Mouse (Mus musculus) stomach, embryonic 14.5 days (tissue): ENCODE measurements at regions not wholly inside any gene's neighbourhood (a gene's known extent, or its start where the extent isn't known, plus 50 kb on each side); places are given as distances from the start of the nearest gene placed in this dataset.

ENCODE experiments used
- ATAC-seq: fragments of 200-750 bp; cut with Nextera tagmentation; 2 replicates; pipeline ENCODE4 v1.8.0; 2017; ENCODE audit warnings: low read depth, moderate TSS enrichment; ENCODE audit not compliant: insufficient number of reproducible peaks, insufficient read depth, low FRiP score
- H3K27ac ChIP-seq: fragments of 300-500 bp; sonication (generic); 2 replicates; pipeline ENCODE4 v1.5.1; 2014; ENCODE audit warnings: mild to moderate bottlenecking, low read length, moderate library complexity, mixed read lengths
- H3K27me3 ChIP-seq: fragments of 300-500 bp; sonication (generic); 2 replicates; pipeline ENCODE4 v1.6.1; 2014; ENCODE audit warnings: low read length, control low read depth, mixed read lengths; ENCODE audit not compliant: control insufficient read depth, insufficient read depth
- H3K36me3 ChIP-seq: fragments of 300-500 bp; sonication (generic); 2 replicates; pipeline ENCODE4 v1.6.1; 2014; ENCODE audit warnings: mild to moderate bottlenecking, control low read depth, low read length, moderate library complexity, mixed read lengths; ENCODE audit not compliant: control insufficient read depth, insufficient read depth
- H3K4me1 ChIP-seq: fragments of 300-500 bp; sonication (generic); 2 replicates; pipeline ENCODE4 v1.6.1; 2014; ENCODE audit warnings: low read length, control low read depth, mixed read lengths; ENCODE audit not compliant: control insufficient read depth, insufficient read depth
- H3K4me2 ChIP-seq: fragments of 300-500 bp; sonication (generic); replicated peaks from 2 replicates; pipeline ENCODE4 v1.6.1; 2014; ENCODE audit warnings: low read depth, low read length, control low read depth
- H3K4me3 ChIP-seq: fragments of 300-500 bp; sonication (generic); 2 replicates; pipeline ENCODE4 v1.5.1; 2014; ENCODE audit warnings: low read depth, low read length, control low read depth
- H3K9ac ChIP-seq: fragments of 300-500 bp; sonication (generic); replicated peaks from 2 replicates; pipeline ENCODE4 v1.6.1; 2014; ENCODE audit warnings: low read depth, mild to moderate bottlenecking, control low read depth, low read length, moderate library complexity, mixed read lengths
- H3K9me3 ChIP-seq: fragments of 300-500 bp; sonication (generic); 2 replicates; pipeline ENCODE4 v1.6.1; 2016; ENCODE audit warnings: low read depth, low read length, control low read depth; ENCODE audit not compliant: control insufficient read depth
- WGBS: fragments of 180-500 bp; shearing (Covaris S2); extraction: QIAGEN DNeasy Blood & Tissue Kit; methylation state at CpG from one replicate; pipeline ENCODE4 v1.1.7; 2014; 5-methylcytosine and 5-hydroxymethylcytosine counted together

- Histone ChIP-seq H3K36me3 (no peaks in the 10 kb centered on the region), H3K27ac (no peak overlapping the region; the same call in 1 of the 2 replicates), H3K9me3 (no peaks in the 10 kb centered on the region), H3K9ac (no peak overlapping the region), H3K4me3 (no peak overlapping the region), H3K27me3 (no peaks in the 10 kb centered on the region), H3K4me1 (peaks cover 42% of the 10 kb centered on the region), H3K4me2 (no peak overlapping the region)
- ATAC-seq, result no peak
- 58% methylated on average over 10 of the region's 10 CpGs for WGBS
Measured at GRCm38 (mm10) chr14:76625589-76626368, 69.1 kb upstream of the Serp2 start.

- ATAC-seq, result no peak
- no peaks in the 10 kb centered on the region for H3K27me3 ChIP-seq
- H3K27ac ChIP-seq, result no peak overlapping the region
- 60% methylated on average over 7 of the region's 7 CpGs for WGBS
- no peak overlapping the region for H3K9ac ChIP-seq
- no peak overlapping the region for H3K4me3 ChIP-seq
- no peaks in the 10 kb centered on the region for H3K9me3 ChIP-seq
- no peaks in the 10 kb centered on the region for H3K36me3 ChIP-seq
- H3K4me1 ChIP-seq, result peaks cover 38% of the 10 kb centered on the region
- no peak overlapping the region for H3K4me2 ChIP-seq
Measured at GRCm38 (mm10) chr14:76624626-76625378, 68.1 kb upstream of the Serp2 start.

- WGBS, result 22% methylated on average over 10 of the region's 10 CpGs
- Histone ChIP-seq H3K27ac (peak overlapping the region; percentile 76; the same call in 1 of the 2 replicates), H3K36me3 (no peaks in the 10 kb centered on the region), H3K9me3 (no peaks in the 10 kb centered on the region), H3K4me1 (peaks cover 39% of the 10 kb centered on the region), H3K4me3 (no peak overlapping the region), H3K27me3 (no peaks in the 10 kb centered on the region), H3K4me2 (no peak overlapping the region), H3K9ac (no peak overlapping the region)
- ATAC-seq, result no peak
Measured at GRCm38 (mm10) chr14:76623371-76623988, 66.8 kb upstream of the Serp2 start.

- Histone ChIP-seq H3K4me1 (peaks cover 46% of the 10 kb centered on the region), H3K9me3 (no peaks in the 10 kb centered on the region), H3K9ac (0 out of 2 replicates have a peak overlapping the region, but pooled peaks have one; percentile 1), H3K36me3 (no peaks in the 10 kb centered on the region), H3K27me3 (no peaks in the 10 kb centered on the region), H3K27ac (peak overlapping the region; percentile 76; the same call in 1 of the 2 replicates), H3K4me2 (peak overlapping the region; percentile 13; the same call in 1 of the 2 replicates), H3K4me3 (no peak overlapping the region)
- ATAC-seq, result peak; percentile 71
- 2% methylated on average over 11 of the region's 11 CpGs for WGBS
Measured at GRCm38 (mm10) chr14:76622634-76623291, 66.1 kb upstream of the Serp2 start.

GRCm38 (mm10) chr14:76619038-76619409 lies 62.3 kb upstream of the Serp2 start:
- Histone ChIP-seq H3K4me1 (peaks cover 35% of the 10 kb centered on the region), H3K27ac (no peak overlapping the region), H3K36me3 (no peaks in the 10 kb centered on the region), H3K4me2 (no peak overlapping the region), H3K4me3 (no peak overlapping the region), H3K9ac (no peak overlapping the region), H3K27me3 (no peaks in the 10 kb centered on the region), H3K9me3 (no peaks in the 10 kb centered on the region)
- no peak for ATAC-seq
- 83% methylated on average over 7 of the region's 7 CpGs for WGBS

- no peak for ATAC-seq
- Histone ChIP-seq H3K9ac (no peak overlapping the region), H3K27ac (peak overlapping the region; percentile 70; the same call in 1 of the 2 replicates), H3K36me3 (no peaks in the 10 kb centered on the region), H3K4me2 (no peak overlapping the region), H3K9me3 (no peaks in the 10 kb centered on the region), H3K4me3 (no peak overlapping the region), H3K4me1 (peaks cover 30% of the 10 kb centered on the region), H3K27me3 (no peaks in the 10 kb centered on the region)
- 65% methylated on average over 14 of the region's 14 CpGs for WGBS
Measured at GRCm38 (mm10) chr14:76618331-76619037, 61.8 kb upstream of the Serp2 start.

GRCm38 (mm10) chr14:76617889-76618288 lies 61.2 kb upstream of the Serp2 start:
- Histone ChIP-seq H3K4me3 (no peak overlapping the region), H3K4me2 (no peak overlapping the region), H3K9me3 (no peaks in the 10 kb centered on the region), H3K36me3 (no peaks in the 10 kb centered on the region), H3K9ac (no peak overlapping the region), H3K27me3 (no peaks in the 10 kb centered on the region), H3K4me1 (peaks cover 24% of the 10 kb centered on the region), H3K27ac (peak overlapping the region; percentile 70; the same call in 1 of the 2 replicates)
- no peak for ATAC-seq
- WGBS, result 93% methylated on average over 1 of the region's 1 CpGs
